Mouse (Mus musculus) heart, adult 9 months (tissue): ENCODE data around the gene Slc6a2.

Experiments
- DNase-seq, 2 experiments: peaks; one replicate each; pipeline ENCODE4 v3.0.0; 2022; ENCODE audit warnings: low spot score in 2 of 2

The Slc6a2 gene

GRCm38 (mm10) chr8:92959779-92960178 is at the start of gene Slc6a2:
TSS of gene Slc6a2 (plus strand) at chr8:92960079.
- no peak for DNase-seq

GRCm38 (mm10) chr8:92911477-92911876 is 48.4 kb upstream of the Slc6a2 start:
- no peak for DNase-seq

- DNase-seq = no peak
These were observed 46.5 kb upstream of the Slc6a2 start for GRCm38 (mm10) chr8:92913396-92913795.

GRCm38 (mm10) chr8:92916082-92916481 is 43.8 kb upstream of the Slc6a2 start:
- no peak for DNase-seq

GRCm38 (mm10) chr8:92921768-92922167 is 38.1 kb upstream of the Slc6a2 start:
- no peak for DNase-seq

- no peak for DNase-seq
These were observed 30.9 kb upstream of the Slc6a2 start for GRCm38 (mm10) chr8:92928986-92929385.

GRCm38 (mm10) chr8:92938056-92938455 is 21.8 kb upstream of the Slc6a2 start:
- DNase-seq = no peak

- DNase-seq = no peak
These were observed 10.8 kb upstream of the Slc6a2 start for GRCm38 (mm10) chr8:92949071-92949470.

- no peak for DNase-seq
These were observed 9.1 kb upstream of the Slc6a2 start for GRCm38 (mm10) chr8:92950639-92951371.

GRCm38 (mm10) chr8:92954044-92954443 is 5.8 kb upstream of the Slc6a2 start:
- no peak for DNase-seq

- DNase-seq = no peak
These were observed 602 bp downstream of the Slc6a2 start for GRCm38 (mm10) chr8:92960451-92960911.

- no peak for DNase-seq
These were observed 1.2 kb downstream of the Slc6a2 start for GRCm38 (mm10) chr8:92961088-92961487.

- no peak for DNase-seq
These were observed 4.7 kb downstream of the Slc6a2 start for GRCm38 (mm10) chr8:92964556-92964955.

- peak; percentile 74 to 89 for DNase-seq
These were observed 13.1 kb downstream of the Slc6a2 start for GRCm38 (mm10) chr8:92972949-92973348.

GRCm38 (mm10) chr8:92976656-92977055 is 16.8 kb downstream of the Slc6a2 start:
- no peak for DNase-seq

- no peak for DNase-seq
These were observed 22.6 kb downstream of the Slc6a2 start for GRCm38 (mm10) chr8:92982491-92982890.

GRCm38 (mm10) chr8:92984376-92984775 is 24.5 kb downstream of the Slc6a2 start:
- no peak for DNase-seq

GRCm38 (mm10) chr8:92996840-92997239 is 37.0 kb downstream of the Slc6a2 start:
- peak in 1 of 2 experiments; percentile 29 for DNase-seq

- peak in 1 of 2 experiments; percentile 39 for DNase-seq
These were observed 38.7 kb downstream of the Slc6a2 start for GRCm38 (mm10) chr8:92998600-92998999.

GRCm38 (mm10) chr8:93010286-93010685 is 50.4 kb downstream of the Slc6a2 start:
- DNase-seq = peak in 1 of 2 experiments; percentile 21

- DNase-seq = peak; percentile 43 to 75
These were observed 51.6 kb downstream of the Slc6a2 start for GRCm38 (mm10) chr8:93011439-93011838.

- DNase-seq = no peak
These were observed 52.3 kb downstream of the Slc6a2 start for GRCm38 (mm10) chr8:93012226-93012625.

GRCm38 (mm10) chr8:93014300-93014699 is 54.4 kb downstream of the Slc6a2 start:
- no peak for DNase-seq

GRCm38 (mm10) chr8:93021738-93022137 is 61.9 kb downstream of the Slc6a2 start:
- no peak for DNase-seq
